Mouse (Mus musculus): ENCODE results near the gene Egfl6. TPM values are rescaled to one million over a fixed set of nuclear protein-coding genes. Genes with fewer than 3 reads are reported as not detected.

The Egfl6 gene
- polyA plus RNA-seq, 1 experiment from 2014 or later = 0.67 TPM

Other genes starting within 250 kb of the Egfl6 start
- gene Trappc2, start 145.1 kb downstream of the Egfl6 start, polyA plus RNA-seq (2015; fragmentation: Nextera tagmentation; extraction: Ambion mirVana) = 9.9 and 10.2 TPM in 2 replicates
- gene Ofd1, start 145.0 kb downstream of the Egfl6 start, polyA plus RNA-seq (2015; fragmentation: Nextera tagmentation; extraction: Ambion mirVana) = 1.8 and 2.0 TPM in 2 replicates
- gene Rab9, start 105.9 kb downstream of the Egfl6 start, polyA plus RNA-seq (2015; fragmentation: Nextera tagmentation; extraction: Ambion mirVana) = 22.3 and 22.7 TPM in 2 replicates
- 3.2 and 3.4 TPM in 2 replicates for gene Tceanc, start 67.2 kb downstream of the Egfl6 start, polyA plus RNA-seq (2015; fragmentation: Nextera tagmentation; extraction: Ambion mirVana)

Measured in liver, embryonic 16.5 days (tissue).